Mouse (Mus musculus) hindlimb bud, embryonic 11.5 days (tissue): Measurements from ENCODE around the gene Tulp1.

Source experiments
- DNase-seq: peaks from one replicate; pipeline ENCODE4 v3.0.0-alpha.2; 2012; ENCODE audit warnings: low read depth, low spot score; ENCODE audit errors: extremely low spot score

Tulp1 gene

GRCm38 (mm10) chr17:28317091-28317490 lies 47.9 kb downstream of the Tulp1 start:
- DNase-seq = no peak

DNA sequence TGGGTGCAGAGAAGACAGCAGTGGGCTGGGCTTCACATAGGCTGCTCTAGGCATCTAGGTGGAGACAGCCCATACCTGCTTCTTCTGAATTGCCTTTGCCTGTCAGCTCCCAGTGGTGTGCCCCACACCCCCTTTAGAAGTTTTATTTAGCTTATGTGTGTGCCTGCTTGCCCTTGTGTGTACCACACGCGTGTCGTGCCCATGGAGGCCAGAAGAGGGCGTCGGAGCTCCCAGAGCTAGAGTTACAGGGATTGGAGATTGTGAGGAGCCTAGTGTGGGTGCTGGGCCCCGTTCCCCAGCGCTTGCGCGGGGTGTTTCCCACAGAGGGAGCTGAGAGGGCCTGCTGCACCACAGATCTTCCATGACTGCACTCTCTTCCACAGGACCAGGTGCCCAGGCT lies 48.5 kb downstream of the Tulp1 start:
- no peak for DNase-seq

DNA sequence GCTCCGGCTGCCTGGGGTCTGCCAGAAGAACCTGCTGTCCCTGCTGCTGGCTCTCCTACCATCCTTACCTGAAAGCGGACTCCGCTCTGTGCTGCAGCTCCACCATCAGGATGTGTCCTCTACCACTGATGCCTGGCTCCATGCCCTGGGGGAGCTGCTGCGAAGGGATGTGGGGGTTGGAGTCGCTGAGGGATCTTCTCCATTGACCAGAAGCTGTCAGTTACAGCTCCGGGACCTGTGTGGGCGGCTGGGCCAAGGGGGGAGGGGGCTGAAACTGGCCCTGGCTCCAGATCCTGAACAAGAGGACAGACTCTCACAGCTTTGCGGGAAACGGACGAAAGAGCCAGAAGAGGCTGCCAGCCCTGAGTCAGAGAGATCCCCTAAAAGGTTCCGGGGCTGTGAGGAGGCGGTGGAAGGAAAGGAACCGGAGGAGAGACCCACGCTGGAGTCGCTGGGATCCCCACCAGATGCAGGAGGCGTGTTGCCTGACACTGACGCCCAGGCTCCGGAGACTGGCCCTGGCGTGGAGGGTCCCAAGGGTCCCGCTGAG lies 49.3 kb downstream of the Tulp1 start:
- no peak for DNase-seq

GRCm38 (mm10) chr17:28313880-28314225 lies 51.2 kb downstream of the Tulp1 start:
- no peak for DNase-seq

DNA sequence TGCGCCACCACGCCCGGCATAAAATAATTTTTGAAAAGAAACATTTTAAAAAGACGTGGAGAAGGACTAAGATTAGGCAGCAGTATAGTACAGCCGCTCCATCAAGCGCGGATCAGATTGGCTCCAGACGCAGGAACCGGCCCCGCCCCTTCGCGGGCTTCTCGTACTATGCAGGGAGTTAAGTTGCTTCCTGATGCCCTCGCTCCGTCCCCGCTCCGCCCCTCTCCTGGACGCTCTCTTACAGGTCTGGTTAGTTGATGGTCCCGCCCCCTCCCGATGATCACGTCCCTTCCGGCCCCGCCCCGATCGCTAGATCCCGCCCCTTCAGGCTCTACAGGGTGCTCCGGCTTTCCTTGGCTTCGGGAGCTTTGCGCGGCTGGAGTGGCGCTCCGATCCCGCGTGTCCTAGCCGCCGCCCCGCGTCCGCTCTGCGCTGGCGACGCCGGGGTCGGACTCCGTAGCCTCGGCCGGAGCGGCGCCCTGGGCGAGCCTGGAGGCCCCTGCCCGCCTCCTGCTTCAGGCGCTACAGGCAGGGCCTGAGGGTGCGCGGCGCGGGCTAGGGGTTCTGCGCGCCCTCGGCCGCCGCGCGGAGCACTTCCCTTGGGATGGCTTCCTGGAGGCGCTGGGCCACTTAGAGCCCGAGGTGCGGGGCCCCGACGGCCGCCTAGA lies 51.7 kb downstream of the Tulp1 start, which contains the start of gene Fance:
Fance (plus strand) TSS at position 308 of the 668 bp plus-strand sequence.
- peak; percentile 93 for DNase-seq

GRCm38 (mm10) chr17:28312232-28313211 lies 52.5 kb downstream of the Tulp1 start:
- no peak for DNase-seq

DNA sequence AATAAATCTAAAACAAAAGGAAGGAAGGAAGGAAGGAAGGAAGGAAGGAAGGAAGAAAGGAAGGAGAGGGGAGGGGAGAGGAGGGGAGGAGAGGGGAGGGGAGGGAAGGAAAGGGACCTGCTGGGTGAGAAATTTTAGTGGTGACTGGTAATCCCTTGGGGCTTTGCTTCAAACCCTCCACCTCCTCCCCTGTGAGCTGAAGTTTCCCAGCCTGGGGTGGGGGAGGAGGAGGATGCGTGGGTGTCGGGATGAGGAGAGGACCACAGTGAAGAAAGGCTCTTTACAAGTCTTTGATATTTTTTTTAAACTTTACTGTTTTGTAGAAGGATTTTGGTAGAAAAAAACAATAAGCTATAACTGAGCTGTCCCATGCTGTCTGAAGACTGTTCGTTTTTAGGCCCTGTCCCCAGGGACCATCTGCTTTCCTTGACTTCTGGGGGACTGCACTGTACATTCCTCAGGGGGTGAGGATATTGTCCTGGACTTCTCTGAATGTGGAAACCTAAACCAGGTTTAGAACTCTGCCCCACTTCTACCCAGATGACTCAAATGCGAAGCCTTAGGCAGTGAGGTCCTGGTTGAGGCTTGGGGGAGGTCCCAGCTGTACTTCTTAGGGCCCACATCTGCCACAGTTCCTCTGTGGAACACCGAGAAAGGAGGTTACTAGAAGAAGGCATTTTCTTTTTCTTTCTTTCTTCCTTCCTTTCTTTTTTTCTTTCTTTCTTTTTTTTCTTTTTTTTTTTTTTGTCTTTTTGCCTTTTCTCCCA lies 53.5 kb downstream of the Tulp1 start:
- DNase-seq = no peak

- no peak for DNase-seq
These were observed 54.2 kb downstream of the Tulp1 start for GRCm38 (mm10) chr17:28310831-28311230.

GRCm38 (mm10) chr17:28308297-28309195 lies 56.5 kb downstream of the Tulp1 start:
- DNase-seq = peak; percentile 87

DNA sequence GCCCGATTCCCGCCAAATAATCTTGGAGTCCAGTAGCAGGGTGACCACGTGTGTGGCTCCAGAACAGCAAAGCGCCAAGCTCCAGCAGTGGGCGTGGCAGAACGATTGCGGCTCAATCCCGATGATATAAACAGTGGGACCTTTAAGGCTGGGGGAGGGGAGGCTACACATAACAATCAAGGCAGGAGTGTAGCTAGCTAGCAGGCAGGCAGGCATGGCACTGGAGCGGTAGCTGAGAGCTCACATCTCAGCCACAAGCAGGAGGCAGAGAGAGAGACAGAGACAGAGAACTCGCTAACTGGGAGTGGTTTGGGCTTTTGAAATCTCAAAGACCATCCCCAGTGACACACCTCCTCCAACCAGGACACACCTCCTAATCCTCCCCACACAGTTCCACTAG lies 59.9 kb downstream of the Tulp1 start:
- DNase-seq = no peak
